Mouse (Mus musculus): ENCODE measurements around the gene Slc5a11. TPM values are rescaled to one million over a fixed set of nuclear protein-coding genes. Genes with fewer than 3 reads are reported as not detected.

Slc5a11 gene
- polyA plus RNA-seq, 1 experiment from 2014 or later = not detected

DNA sequence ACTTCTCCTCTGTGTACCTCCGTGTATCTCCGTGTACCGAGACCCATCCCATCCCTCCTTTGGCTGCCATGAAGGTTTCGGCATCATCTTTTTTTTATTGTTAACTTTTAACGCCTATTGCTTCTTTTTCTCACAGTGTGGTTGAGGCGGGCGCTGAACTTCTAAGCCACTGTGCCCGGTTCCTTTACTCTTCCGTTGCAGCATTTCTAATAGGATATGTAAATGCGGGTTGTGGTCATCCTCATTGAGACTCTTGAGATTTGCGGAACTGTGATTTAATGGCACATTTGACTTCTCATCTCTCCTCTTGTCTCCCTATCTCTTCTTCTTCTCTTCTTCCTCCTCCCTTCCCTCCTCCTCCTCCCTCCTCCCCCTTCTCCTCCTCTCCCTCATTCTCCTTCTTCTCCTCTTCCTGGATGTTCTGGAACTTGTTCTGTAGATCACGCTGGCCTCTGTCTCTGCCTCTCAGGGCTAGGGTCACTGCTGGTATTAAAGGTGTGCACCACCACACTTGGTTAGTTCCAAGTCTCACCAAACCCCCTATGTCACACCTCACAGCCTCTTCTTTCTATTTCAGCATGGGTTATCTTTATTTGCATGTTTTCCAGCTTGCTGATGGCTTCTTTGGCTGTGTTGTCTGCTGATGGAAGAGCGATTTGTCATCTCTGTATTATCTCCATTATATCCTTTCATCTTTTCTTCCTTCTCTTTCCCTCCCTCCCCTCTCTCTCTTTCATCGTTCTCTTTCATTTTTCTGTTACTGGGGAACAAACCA is 39.8 kb downstream of the Slc5a11 start:
- no peak overlapping the region for H3K27ac ChIP-seq (ENCODE audit: low read length)
- H3K4me1 ChIP-seq (ENCODE audit: insufficient read depth, low read depth, low read length) = no peaks in the 10 kb centered on the region
- DNase-seq (ENCODE audit: low spot score) = no peak
- no peak overlapping the region for H3K4me3 ChIP-seq (ENCODE audit: low read depth, low read length)
- H3K9ac ChIP-seq (replicated peaks; ENCODE audit: low read depth) = no peak overlapping the region
- WGBS = 85% methylated on average over 14 of the region's 14 CpGs
- no peak overlapping the region for H3K4me2 ChIP-seq (replicated peaks; ENCODE audit: low read depth, low read length)
- H3K9me3 ChIP-seq (ENCODE audit: low read length) = no peaks in the 10 kb centered on the region
- TF ChIP-seq CTCF (IDR thresholded peaks at IDR 0.05) (no peak), EP300 (IDR thresholded peaks at IDR 0.05) (no peak)
- no peaks in the 10 kb centered on the region for H3K36me3 ChIP-seq (ENCODE audit: insufficient read depth, low read length)
- no peak for ATAC-seq
- H3K27me3 ChIP-seq (replicated peaks; ENCODE audit: insufficient read depth, low read length) = no peaks in the 10 kb centered on the region

DNA sequence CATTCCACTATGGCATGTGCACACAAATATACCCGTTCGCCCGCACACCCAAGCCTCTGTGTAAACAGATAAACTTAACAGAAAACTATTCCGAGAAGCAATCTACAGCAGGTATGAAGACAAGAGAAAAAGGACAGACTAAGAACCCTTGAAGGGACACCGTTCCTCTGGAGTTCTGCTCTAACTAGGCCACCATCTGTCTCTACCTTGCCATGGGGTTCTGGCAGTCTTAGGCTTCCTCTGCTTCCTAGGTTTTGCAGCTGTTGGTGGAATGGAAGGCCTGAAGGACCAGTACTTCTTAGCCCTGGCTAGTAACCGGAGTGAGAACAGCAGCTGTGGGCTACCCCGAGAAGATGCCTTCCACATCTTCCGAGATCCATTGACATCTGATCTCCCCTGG is 43.5 kb downstream of the Slc5a11 start:
- no peak overlapping the region for H3K9ac ChIP-seq (replicated peaks; ENCODE audit: low read depth)
- WGBS = 64% methylated on average over 8 of the region's 8 CpGs

DNA sequence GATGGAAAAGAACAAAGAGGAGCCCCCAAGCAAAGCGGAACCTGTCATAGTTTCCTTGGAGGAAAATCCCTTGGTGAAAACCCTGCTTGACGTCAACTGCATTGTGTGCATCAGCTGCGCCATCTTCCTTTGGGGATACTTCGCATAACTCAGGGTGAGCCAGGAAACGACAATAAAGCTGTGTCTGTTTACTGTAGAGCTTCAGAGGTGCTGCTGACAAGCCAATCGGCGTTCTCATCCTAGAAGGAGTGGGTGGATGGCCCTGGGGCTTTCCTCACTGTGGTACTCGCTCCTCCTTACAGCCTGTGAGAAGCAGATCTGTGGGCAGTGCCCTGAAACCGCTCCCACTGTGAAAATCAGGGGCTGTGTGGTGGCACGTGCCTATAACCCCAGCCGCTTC is 58.5 kb downstream of the Slc5a11 start:
- no peak overlapping the region for H3K9ac ChIP-seq (replicated peaks; ENCODE audit: low read depth)
- H3K9me3 ChIP-seq (ENCODE audit: low read length) = no peaks in the 10 kb centered on the region
- TF ChIP-seq EP300 (IDR thresholded peaks at IDR 0.05) = no peak
- TF ChIP-seq CTCF (IDR thresholded peaks at IDR 0.05) = no peak
- H3K27ac ChIP-seq (ENCODE audit: low read length) = no peak overlapping the region
- no peak overlapping the region for H3K4me3 ChIP-seq (ENCODE audit: low read depth, low read length)
- no peaks in the 10 kb centered on the region for H3K36me3 ChIP-seq (ENCODE audit: insufficient read depth, low read length)
- no peak for ATAC-seq
- H3K4me1 ChIP-seq (ENCODE audit: insufficient read depth, low read depth, low read length) = no peaks in the 10 kb centered on the region
- 55% methylated on average over 11 of the region's 11 CpGs for WGBS
- H3K27me3 ChIP-seq (replicated peaks; ENCODE audit: insufficient read depth, low read length) = no peaks in the 10 kb centered on the region
- H3K4me2 ChIP-seq (replicated peaks; ENCODE audit: low read depth, low read length) = no peak overlapping the region
- no peak for DNase-seq (ENCODE audit: low spot score)

More for the DNA sequence above, 43.5 kb downstream of the Slc5a11 start:
- Histone ChIP-seq H3K4me3 (ENCODE audit: low read depth, low read length) (no peak overlapping the region), H3K36me3 (ENCODE audit: insufficient read depth, low read length) (no peaks in the 10 kb centered on the region), H3K4me2 (replicated peaks; ENCODE audit: low read depth, low read length) (no peak overlapping the region), H3K27me3 (replicated peaks; ENCODE audit: insufficient read depth, low read length) (no peaks in the 10 kb centered on the region), H3K4me1 (ENCODE audit: insufficient read depth, low read depth, low read length) (no peaks in the 10 kb centered on the region), H3K27ac (ENCODE audit: low read length) (no peak overlapping the region), H3K9me3 (ENCODE audit: low read length) (no peaks in the 10 kb centered on the region)
- no peak for TF ChIP-seq CTCF (IDR thresholded peaks at IDR 0.05)
- TF ChIP-seq EP300 (IDR thresholded peaks at IDR 0.05) = no peak
- DNase-seq (ENCODE audit: low spot score) = no peak
- ATAC-seq = no peak

DNA sequence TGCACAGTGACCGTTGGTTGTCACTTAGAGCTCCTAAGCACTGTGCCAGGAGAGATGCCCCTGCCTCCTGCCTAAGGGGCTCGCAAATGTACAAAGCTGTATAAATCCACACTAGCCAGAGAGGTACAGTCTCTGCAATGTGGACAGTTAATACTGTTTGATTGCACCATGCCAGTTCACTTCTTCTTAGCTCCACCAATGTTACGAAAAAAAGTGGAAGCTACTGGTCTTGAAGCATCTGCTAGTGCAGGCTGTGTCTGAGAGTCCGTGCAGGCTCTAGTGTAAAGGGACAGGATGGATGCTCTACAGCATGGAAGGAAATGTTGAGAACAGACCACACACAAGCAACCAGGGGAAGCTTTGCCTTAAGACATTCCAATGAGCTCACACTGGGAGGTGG is 62.0 kb downstream of the Slc5a11 start:
- H3K27ac ChIP-seq (ENCODE audit: low read length) = no peak overlapping the region
- H3K4me1 ChIP-seq (ENCODE audit: insufficient read depth, low read depth, low read length) = no peaks in the 10 kb centered on the region
- ATAC-seq = no peak
- no peak overlapping the region for H3K9ac ChIP-seq (replicated peaks; ENCODE audit: low read depth)
- no peak overlapping the region for H3K4me2 ChIP-seq (replicated peaks; ENCODE audit: low read depth, low read length)
- no peaks in the 10 kb centered on the region for H3K9me3 ChIP-seq (ENCODE audit: low read length)
- WGBS = 84% methylated on average over 4 of the region's 4 CpGs
- no peaks in the 10 kb centered on the region for H3K27me3 ChIP-seq (replicated peaks; ENCODE audit: insufficient read depth, low read length)
- H3K36me3 ChIP-seq (ENCODE audit: insufficient read depth, low read length) = no peaks in the 10 kb centered on the region
- no peak for TF ChIP-seq EP300 (IDR thresholded peaks at IDR 0.05)
- no peak for TF ChIP-seq CTCF (IDR thresholded peaks at IDR 0.05)
- DNase-seq (ENCODE audit: low spot score) = no peak
- H3K4me3 ChIP-seq (ENCODE audit: low read depth, low read length) = no peak overlapping the region

DNA sequence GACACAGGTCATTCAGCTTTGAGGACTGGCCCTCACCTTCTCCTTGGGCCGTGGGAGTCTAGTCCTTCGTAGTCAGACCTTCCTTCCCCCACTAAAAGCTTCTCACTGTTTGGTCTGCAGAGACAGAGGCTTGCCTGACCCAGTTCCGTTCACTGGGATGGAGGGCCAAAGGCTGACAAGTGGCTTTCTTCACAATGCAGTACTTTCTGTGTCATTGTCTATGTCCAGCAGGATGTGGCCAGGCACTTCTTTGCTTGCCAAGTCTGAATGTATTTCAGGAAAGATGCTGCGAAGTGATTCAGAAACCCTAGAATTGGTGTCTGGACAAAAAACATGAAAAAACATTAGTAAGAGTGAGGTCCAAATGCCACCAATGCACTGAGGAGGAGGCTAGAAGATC is 65.2 kb downstream of the Slc5a11 start:
- TF ChIP-seq EP300 (IDR thresholded peaks at IDR 0.05) (no peak), CTCF (IDR thresholded peaks at IDR 0.05) (no peak)
- Histone ChIP-seq H3K4me3 (ENCODE audit: low read depth, low read length) (no peak overlapping the region), H3K27me3 (replicated peaks; ENCODE audit: insufficient read depth, low read length) (no peaks in the 10 kb centered on the region), H3K27ac (ENCODE audit: low read length) (no peak overlapping the region), H3K4me2 (replicated peaks; ENCODE audit: low read depth, low read length) (no peak overlapping the region), H3K36me3 (ENCODE audit: insufficient read depth, low read length) (peaks cover 6% of the 10 kb centered on the region; the same call in 1 of the 2 replicates), H3K9ac (replicated peaks; ENCODE audit: low read depth) (no peak overlapping the region), H3K4me1 (ENCODE audit: insufficient read depth, low read depth, low read length) (no peaks in the 10 kb centered on the region), H3K9me3 (ENCODE audit: low read length) (no peaks in the 10 kb centered on the region)
- 91% methylated on average over 4 of the region's 4 CpGs for WGBS
- DNase-seq (ENCODE audit: low spot score) (no peak), ATAC-seq (no peak)

- TF ChIP-seq EP300 (IDR thresholded peaks at IDR 0.05) (no peak), CTCF (IDR thresholded peaks at IDR 0.05) (no peak)
- peaks cover 19% of the 10 kb centered on the region; the same call in 1 of the 2 replicates for H3K36me3 ChIP-seq (ENCODE audit: insufficient read depth, low read length)
- no peak overlapping the region for H3K4me2 ChIP-seq (replicated peaks; ENCODE audit: low read depth, low read length)
- no peak for ATAC-seq
- no peak overlapping the region for H3K4me3 ChIP-seq (ENCODE audit: low read depth, low read length)
- H3K9ac ChIP-seq (replicated peaks; ENCODE audit: low read depth) = no peak overlapping the region
- H3K27ac ChIP-seq (ENCODE audit: low read length) = no peak overlapping the region
- H3K4me1 ChIP-seq (ENCODE audit: insufficient read depth, low read depth, low read length) = no peaks in the 10 kb centered on the region
- no peak for DNase-seq (ENCODE audit: low spot score)
- no peaks in the 10 kb centered on the region for H3K9me3 ChIP-seq (ENCODE audit: low read length)
- H3K27me3 ChIP-seq (replicated peaks; ENCODE audit: insufficient read depth, low read length) = no peaks in the 10 kb centered on the region
- 48% methylated on average over 4 of the region's 4 CpGs for WGBS
Observed at GRCm38 (mm10) chr7:123283826-123284225, 69.2 kb downstream of the Slc5a11 start.
